Mouse (Mus musculus) olfactory bulb, adult 2 months (tissue): ENCODE data around the gene Gimap4.

ENCODE experiments used
- CTCF ChIP-seq: fragments of 200-500 bp; IDR thresholded peaks from 2 replicates; pipeline ENCODE4 v1.5.1; 2012; ENCODE audit warnings: low read depth, mild to moderate bottlenecking, low read length, moderate library complexity; ENCODE audit not compliant: insufficient read depth
- POLR2A ChIP-seq: fragments of 200-500 bp; IDR thresholded peaks from 2 replicates; pipeline ENCODE4 v1.6.1; 2012; ENCODE audit warnings: mild to moderate bottlenecking, low read depth, low read length, moderate library complexity; ENCODE audit not compliant: insufficient read depth

DNA sequence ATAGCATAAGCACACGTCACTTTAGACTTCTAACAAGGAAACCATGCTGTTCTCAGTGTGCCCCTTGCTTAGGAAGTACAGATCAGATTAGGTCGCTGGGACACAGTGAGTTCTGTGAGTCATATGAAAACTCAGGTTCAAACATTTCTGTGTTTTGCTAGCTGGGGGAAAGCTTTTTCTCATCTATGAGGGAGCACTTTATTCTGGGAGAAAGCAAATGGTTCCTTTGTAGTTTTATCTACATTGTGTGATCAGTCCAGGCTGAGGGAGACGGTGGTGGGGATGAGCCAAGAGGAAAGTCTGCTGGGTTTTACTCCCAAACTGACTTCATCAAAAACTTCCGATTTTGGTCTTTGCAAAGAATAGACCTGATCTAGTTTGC, 38.0 kb upstream of the Gimap4 start:
- TF ChIP-seq CTCF: no peak
- no peak for TF ChIP-seq POLR2A
